Comparison of ENCODE assay signal across 8 mouse cellular contexts in genomic region chr2:148681461-148681891, GRCm38 (mm10). TPM values are rescaled to one million over a fixed set of nuclear protein-coding genes. Genes with fewer than 3 reads are reported as not detected.
A peak's percentile ranks its signal among the peaks of the same experiment; 100 is the strongest.
DNase-seq lines count a peak whose midpoint lies in the region; ATAC-seq and TF ChIP-seq lines count a peak whose summit lies in the region.

No protein-coding gene starts in this region.

- 7% methylated on average over 17 of the region's 17 CpGs for WGBS in intestine, embryonic 16.5 days
- WGBS in liver, embryonic 11.5 days, result 9% methylated on average over 17 of the region's 17 CpGs
- WGBS in midbrain, embryonic 16.5 days, result 9% methylated on average over 17 of the region's 17 CpGs
- 16% methylated on average over 17 of the region's 17 CpGs for WGBS in thymus, adult 2 months

- ATAC-seq in intestine, embryonic 16.5 days, result peak; percentile 64
- ATAC-seq in liver, embryonic 11.5 days (replicated peaks; ENCODE audit: low FRiP score), result peak; percentile 74
- ATAC-seq in midbrain, embryonic 16.5 days, result peak; percentile 72

- H3K9ac ChIP-seq in intestine, embryonic 16.5 days (ENCODE audit: low read depth, low read length), result peak overlapping the region; percentile 90
- H3K9ac ChIP-seq in liver, embryonic 11.5 days (ENCODE audit: low read depth, low read length), result peak overlapping the region; percentile 79
- H3K9ac ChIP-seq in midbrain, embryonic 16.5 days (ENCODE audit: low read depth, low read length), result peak overlapping the region; percentile 89

- peak overlapping the region; percentile 80 for H3K27ac ChIP-seq in intestine, embryonic 16.5 days (ENCODE audit: low read length)
- H3K27ac ChIP-seq in liver, embryonic 11.5 days (ENCODE audit: low read depth, low read length), result peak overlapping the region; percentile 91
- H3K27ac ChIP-seq in midbrain, embryonic 16.5 days (ENCODE audit: low read length), result peak overlapping the region; percentile 85
- H3K27ac ChIP-seq in thymus, adult 2 months (ENCODE audit: control insufficient read depth, insufficient read depth, low read length), result no peak overlapping the region

- TF ChIP-seq CTCF in thymus, adult 2 months (IDR thresholded peaks at IDR 0.05; ENCODE audit: borderline replicate concordance, control insufficient read depth, extremely low read depth, insufficient read depth, low read length, poor library complexity), result no peak

- no peak for TF ChIP-seq POLR2A in thymus, adult 2 months (IDR thresholded peaks at IDR 0.05; ENCODE audit: control insufficient read depth, extremely low read depth, insufficient read depth, low read length, poor library complexity)

- H3K4me3 ChIP-seq in intestine, embryonic 16.5 days (ENCODE audit: low read length), result peak overlapping the region; percentile 84
- peak overlapping the region; percentile 84 for H3K4me3 ChIP-seq in liver, embryonic 11.5 days (ENCODE audit: low read depth, low read length)
- peak overlapping the region; percentile 69 for H3K4me3 ChIP-seq in midbrain, embryonic 16.5 days (ENCODE audit: low read depth, low read length)
- H3K4me3 ChIP-seq in thymus, adult 2 months (ENCODE audit: control insufficient read depth, insufficient read depth, low read length), result peak overlapping the region; percentile 84

- peaks cover 30% of the 10 kb centered on the region for H3K4me1 ChIP-seq in intestine, embryonic 16.5 days (ENCODE audit: control insufficient read depth, insufficient read depth, low read length)
- H3K4me1 ChIP-seq in liver, embryonic 11.5 days (replicated peaks; ENCODE audit: control insufficient read depth, insufficient read depth, low read length), result peaks cover 28% of the 10 kb centered on the region
- peaks cover 39% of the 10 kb centered on the region for H3K4me1 ChIP-seq in midbrain, embryonic 16.5 days (ENCODE audit: control insufficient read depth, insufficient read depth, low read length)
- H3K4me1 ChIP-seq in thymus, adult 2 months (replicated peaks; ENCODE audit: control insufficient read depth, insufficient read depth, low read length), result peaks cover 9% of the 10 kb centered on the region

- peak overlapping the region; percentile 88 for H3K4me2 ChIP-seq in intestine, embryonic 16.5 days (ENCODE audit: low read depth, low read length)
- peak overlapping the region; percentile 70 for H3K4me2 ChIP-seq in liver, embryonic 11.5 days
- H3K4me2 ChIP-seq in midbrain, embryonic 16.5 days (ENCODE audit: low read length), result peak overlapping the region; percentile 97

- H3K9me3 ChIP-seq in intestine, embryonic 16.5 days (ENCODE audit: control insufficient read depth, low read length), result no peaks in the 10 kb centered on the region
- no peaks in the 10 kb centered on the region for H3K9me3 ChIP-seq in liver, embryonic 11.5 days (ENCODE audit: control insufficient read depth, low read length)
- H3K9me3 ChIP-seq in midbrain, embryonic 16.5 days (replicated peaks; ENCODE audit: control insufficient read depth, low read length, poor library complexity, severe bottlenecking), result no peaks in the 10 kb centered on the region

- peaks cover 6% of the 10 kb centered on the region for H3K36me3 ChIP-seq in intestine, embryonic 16.5 days (ENCODE audit: control insufficient read depth, insufficient read depth, low read length)
- peaks cover 9% of the 10 kb centered on the region for H3K36me3 ChIP-seq in liver, embryonic 11.5 days (ENCODE audit: control insufficient read depth, insufficient read depth, low read length)
- peaks cover 13% of the 10 kb centered on the region for H3K36me3 ChIP-seq in midbrain, embryonic 16.5 days (ENCODE audit: control insufficient read depth, insufficient read depth, low read length)
- peaks cover 7% of the 10 kb centered on the region for H3K36me3 ChIP-seq in thymus, adult 2 months (ENCODE audit: control insufficient read depth, insufficient read depth, low read length)

- no peaks in the 10 kb centered on the region for H3K27me3 ChIP-seq in intestine, embryonic 16.5 days (replicated peaks; ENCODE audit: control insufficient read depth, insufficient read depth, low read length)
- H3K27me3 ChIP-seq in liver, embryonic 11.5 days (replicated peaks; ENCODE audit: control insufficient read depth, insufficient read depth, low read length), result no peaks in the 10 kb centered on the region
- no peaks in the 10 kb centered on the region for H3K27me3 ChIP-seq in midbrain, embryonic 16.5 days (ENCODE audit: control insufficient read depth, insufficient read depth, low read depth, low read length)
- no peaks in the 10 kb centered on the region for H3K27me3 ChIP-seq in thymus, adult 2 months (ENCODE audit: control insufficient read depth, insufficient read depth, low read length)

- peak; percentile 49 to 56 for DNase-seq in B cell, adult 2 months
- DNase-seq in T-cell, adult 2 months (ENCODE audit: low spot score), result peak; percentile 41
- DNase-seq in embryo, embryonic 10.5 days (ENCODE audit: low spot score), result peak; percentile 73
- DNase-seq in gastrocnemius, postnatal 4 days (ENCODE audit: low spot score in 2 of 2), result peak; percentile 37 to 66
- DNase-seq in liver, embryonic 11.5 days (ENCODE audit: low spot score), result no peak
- peak; percentile 62 for DNase-seq in thymus, adult 2 months

RNA-seq across cellular contexts. Expression of gene Gzf1, which starts 0.7 kb away (rescaled TPM):
- total RNA-seq in gastrocnemius, postnatal 4 days (2021), result 10 to 100 TPM; 19.3 to 20.0 TPM
- 15.2 and 16.3 TPM in 2 replicates for polyA plus RNA-seq in intestine, embryonic 16.5 days (2015; fragmentation: Nextera tagmentation; extraction: Ambion mirVana)
- polyA plus RNA-seq in liver, embryonic 11.5 days (2014; fragmentation: Nextera tagmentation; extraction: Ambion mirVana), result 16.7 and 18.4 TPM in 2 replicates
- polyA plus RNA-seq in midbrain, embryonic 16.5 days (2015; fragmentation: Nextera tagmentation; extraction: Ambion mirVana), result 15.8 and 16.1 TPM in 2 replicates
- polyA plus RNA-seq in thymus, adult 2 months (2012; rRNA removed), result 7.4 and 8.7 TPM in 2 replicates

RNA-seq across cellular contexts. Expression of gene Nxt1, which starts 9.1 kb away (rescaled TPM):
- 10 to 100 TPM; 14.0 to 14.2 TPM for total RNA-seq in gastrocnemius, postnatal 4 days (2021)
- polyA plus RNA-seq in intestine, embryonic 16.5 days (2015; fragmentation: Nextera tagmentation; extraction: Ambion mirVana), result 56.7 and 65.2 TPM in 2 replicates
- 104 and 108 TPM in 2 replicates for polyA plus RNA-seq in liver, embryonic 11.5 days (2014; fragmentation: Nextera tagmentation; extraction: Ambion mirVana)
- 36.8 and 43.5 TPM in 2 replicates for polyA plus RNA-seq in midbrain, embryonic 16.5 days (2015; fragmentation: Nextera tagmentation; extraction: Ambion mirVana)
- polyA plus RNA-seq in thymus, adult 2 months (2012; rRNA removed), result 61.8 and 63.3 TPM in 2 replicates

RNA-seq across cellular contexts. Expression of gene Napb, which starts 50.8 kb away (rescaled TPM):
- 10 to 100 TPM in 1 of 2 experiments, 1 to 10 TPM in 1; 6.8 to 11.1 TPM for total RNA-seq in gastrocnemius, postnatal 4 days (2021)
- polyA plus RNA-seq in intestine, embryonic 16.5 days (2015; fragmentation: Nextera tagmentation; extraction: Ambion mirVana), result 3.1 and 3.3 TPM in 2 replicates
- 1.4 and 1.5 TPM in 2 replicates for polyA plus RNA-seq in liver, embryonic 11.5 days (2014; fragmentation: Nextera tagmentation; extraction: Ambion mirVana)
- 92.0 and 114 TPM in 2 replicates for polyA plus RNA-seq in midbrain, embryonic 16.5 days (2015; fragmentation: Nextera tagmentation; extraction: Ambion mirVana)
- polyA plus RNA-seq in thymus, adult 2 months (2012; rRNA removed), result 0.50 and 0.63 TPM in 2 replicates

Comparison
In these comparisons a context has a peak if more than half of its experiments do, and no peak if none do; other contexts are left out.
1. RNA of gene Napb, which starts 50.8 kb away (polyA plus RNA-seq): 92.0 to 114 TPM in midbrain, embryonic 16.5 days; 3.1 to 3.3 TPM in intestine, embryonic 16.5 days, 1.4 to 1.5 TPM in liver, embryonic 11.5 days and 0.50 to 0.63 TPM in thymus, adult 2 months; every median in the first group is over 10 times any median in the second.
2. Peak in every context shown above with its lines, with median percentiles within 50 percentile points of each other: ATAC-seq, H3K4me2 ChIP-seq, H3K4me3 ChIP-seq and H3K9ac ChIP-seq.